Mouse (Mus musculus) limb, embryonic 15.5 days (tissue): ENCODE measurements around the gene Pin4. TPM values are rescaled to one million over a fixed set of nuclear protein-coding genes. Genes with fewer than 3 reads are reported as not detected.

Source experiments
- ATAC-seq: fragments of 200-750 bp; cut with Nextera tagmentation; 2 replicates; pipeline ENCODE4 v1.8.0; 2017; ENCODE audit warnings: low read depth, moderate TSS enrichment; ENCODE audit not compliant: insufficient number of reproducible peaks, low FRiP score, low TSS enrichment
- H3K27ac ChIP-seq: fragments of 300-500 bp; sonication (generic); 2 replicates; pipeline ENCODE4 v1.5.1; 2015; ENCODE audit warnings: moderate library complexity, mild to moderate bottlenecking, inconsistent platforms
- H3K27me3 ChIP-seq: fragments of 300-500 bp; sonication (generic); 2 replicates; pipeline ENCODE4 v1.6.1; 2015; ENCODE audit warnings: inconsistent platforms
- H3K36me3 ChIP-seq: fragments of 300-500 bp; sonication (generic); 2 replicates; pipeline ENCODE4 v1.6.1; 2015; ENCODE audit warnings: inconsistent platforms
- H3K4me1 ChIP-seq: fragments of 300-500 bp; sonication (generic); 2 replicates; pipeline ENCODE4 v1.6.1; 2015; ENCODE audit warnings: inconsistent platforms
- H3K4me2 ChIP-seq: fragments of 300-500 bp; sonication (generic); 2 replicates; pipeline ENCODE4 v1.6.1; 2015; ENCODE audit warnings: mild to moderate bottlenecking, inconsistent platforms
- H3K4me3 ChIP-seq: fragments of 300-500 bp; sonication (generic); 2 replicates; pipeline ENCODE4 v1.5.1; 2015; ENCODE audit warnings: mild to moderate bottlenecking, inconsistent platforms
- H3K9ac ChIP-seq: fragments of 300-500 bp; sonication (generic); 2 replicates; pipeline ENCODE4 v1.6.1; 2015; ENCODE audit warnings: inconsistent platforms
- H3K9me3 ChIP-seq: fragments of 300-500 bp; sonication (generic); 2 replicates; pipeline ENCODE4 v1.6.1; 2016; ENCODE audit warnings: inconsistent platforms
- WGBS: fragments of 180-500 bp; shearing (Covaris S2); methylation state at CpG from one replicate; pipeline ENCODE4 v1.1.7; 2015; 5-methylcytosine and 5-hydroxymethylcytosine counted together
- polyA plus RNA-seq: library from polyadenylated mRNA; unstranded; fragments of >200 nt; fragmentation: Nextera tagmentation; extraction: Ambion mirVana; gene quantifications from 2 replicates; pipeline ENCODE4 v1.2.1, GENCODE M21; 2015

The Pin4 gene
- polyA plus RNA-seq: 49.5 and 59.5 TPM in 2 replicates

GRCm38 (mm10) chrX:102119042-102119864 is at the start of gene Pin4:
TSS of gene Pin4 (plus strand) at chrX:102119447.
- ATAC-seq: peak; percentile 98
- Histone ChIP-seq H3K27ac (peak within 1 kb of the TSS; percentile 27; the same call in 1 of the 2 replicates), H3K27me3 (0 out of 2 replicates have a peak, but pooled peaks cover 9% of the 10 kb centered on the region), H3K9me3 (no peaks in the 10 kb centered on the region), H3K4me2 (peak within 1 kb of the TSS; percentile 49), H3K4me3 (peak within 1 kb of the TSS; percentile 58), H3K9ac (peak within 1 kb of the TSS; percentile 44), H3K36me3 (peaks cover 5% of the 10 kb centered on the region; the same call in 1 of the 2 replicates), H3K4me1 (0 out of 2 replicates have a peak, but pooled peaks cover 2% of the 10 kb centered on the region)
- WGBS: 17% methylated on average over 30 of the region's 30 CpGs

- WGBS: 21% methylated on average over 61 of the region's 61 CpGs
- Histone ChIP-seq H3K36me3 (no peaks in the 10 kb centered on the region), H3K4me1 (no peaks in the 10 kb centered on the region), H3K27ac (peak within 1 kb of the TSS; percentile 82), H3K27me3 (peaks cover 35% of the 10 kb centered on the region), H3K9ac (peak within 1 kb of the TSS; percentile 28; the same call in 1 of the 2 replicates), H3K9me3 (no peaks in the 10 kb centered on the region), H3K4me2 (peak within 1 kb of the TSS; percentile 73), H3K4me3 (peak within 1 kb of the TSS; percentile 49)
- peak; percentile 83 for ATAC-seq
Observed at GRCm38 (mm10) chrX:102070591-102071471, 48.4 kb upstream of the Pin4 start, which contains the start of gene Rtl5. TSS of gene Rtl5 (minus strand) at chrX:102071304.

GRCm38 (mm10) chrX:102071517-102071916 is 47.7 kb upstream of the Pin4 start:
- Histone ChIP-seq H3K4me3 (peak overlapping the region; percentile 49), H3K27ac (peak overlapping the region; percentile 82), H3K9ac (no peak overlapping the region), H3K36me3 (no peaks in the 10 kb centered on the region), H3K4me1 (no peaks in the 10 kb centered on the region), H3K27me3 (peaks cover 35% of the 10 kb centered on the region), H3K9me3 (no peaks in the 10 kb centered on the region), H3K4me2 (peak overlapping the region; percentile 73)
- WGBS: 16% methylated on average over 2 of the region's 2 CpGs
- no peak for ATAC-seq

DNA sequence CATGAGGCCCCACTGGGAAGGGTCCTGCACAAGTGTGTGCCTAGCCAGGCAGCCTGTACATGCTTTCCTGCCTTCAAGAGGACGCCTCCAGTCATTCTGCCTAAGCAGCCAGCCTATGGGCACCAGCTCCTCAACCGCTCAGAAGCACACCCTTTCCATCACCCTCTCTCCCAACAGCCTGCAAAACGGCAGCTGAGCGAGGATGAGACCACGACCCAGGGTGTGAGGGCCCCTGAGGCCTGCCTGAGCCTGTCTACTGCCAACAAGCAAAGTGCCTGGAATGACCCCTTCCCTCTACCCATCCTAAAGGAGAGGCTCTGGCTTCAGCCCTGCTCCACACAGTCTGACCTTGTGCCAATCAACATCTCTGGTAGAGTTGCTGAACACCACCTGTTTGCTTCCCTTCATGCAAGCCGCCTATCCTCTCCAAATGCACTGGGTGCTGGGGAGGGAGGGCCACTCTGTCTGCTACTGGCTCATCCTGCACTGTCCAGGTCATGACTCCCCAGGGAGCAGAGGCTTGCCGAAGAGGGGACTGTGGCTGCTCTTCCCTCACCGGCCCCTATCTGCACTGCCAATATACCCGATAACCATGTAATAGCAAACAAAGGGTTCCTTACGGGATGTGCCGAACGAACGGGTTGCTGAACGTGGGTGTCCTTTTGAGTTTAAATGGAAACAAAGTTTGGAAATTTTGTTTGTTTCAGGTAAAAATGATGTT is 45.5 kb upstream of the Pin4 start:
- no peak overlapping the region for H3K9ac ChIP-seq
- ATAC-seq: no peak
- no peaks in the 10 kb centered on the region for H3K9me3 ChIP-seq
- no peaks in the 10 kb centered on the region for H3K4me1 ChIP-seq
- peaks cover 26% of the 10 kb centered on the region for H3K27me3 ChIP-seq
- no peak overlapping the region for H3K4me3 ChIP-seq
- H3K36me3 ChIP-seq: peaks cover 3% of the 10 kb centered on the region; the same call in 1 of the 2 replicates
- no peak overlapping the region for H3K27ac ChIP-seq
- 85% methylated on average over 14 of the region's 14 CpGs for WGBS
- H3K4me2 ChIP-seq: no peak overlapping the region

GRCm38 (mm10) chrX:102074435-102074834 is 44.8 kb upstream of the Pin4 start:
- no peak overlapping the region for H3K4me2 ChIP-seq
- 73% methylated on average over 5 of the region's 5 CpGs for WGBS
- no peak overlapping the region for H3K9ac ChIP-seq
- H3K36me3 ChIP-seq: peaks cover 3% of the 10 kb centered on the region; the same call in 1 of the 2 replicates
- H3K9me3 ChIP-seq: no peaks in the 10 kb centered on the region
- no peak overlapping the region for H3K27ac ChIP-seq
- H3K27me3 ChIP-seq: peaks cover 26% of the 10 kb centered on the region
- H3K4me3 ChIP-seq: no peak overlapping the region
- no peak for ATAC-seq
- H3K4me1 ChIP-seq: no peaks in the 10 kb centered on the region

- Histone ChIP-seq H3K9me3 (no peaks in the 10 kb centered on the region), H3K27ac (no peak overlapping the region), H3K4me1 (no peaks in the 10 kb centered on the region), H3K4me2 (no peak overlapping the region), H3K9ac (no peak overlapping the region), H3K4me3 (no peak overlapping the region), H3K27me3 (peaks cover 20% of the 10 kb centered on the region), H3K36me3 (peaks cover 3% of the 10 kb centered on the region; the same call in 1 of the 2 replicates)
- ATAC-seq: no peak
- WGBS: 61% methylated on average over 4 of the region's 4 CpGs
Observed at GRCm38 (mm10) chrX:102075158-102075557, 44.1 kb upstream of the Pin4 start.

DNA sequence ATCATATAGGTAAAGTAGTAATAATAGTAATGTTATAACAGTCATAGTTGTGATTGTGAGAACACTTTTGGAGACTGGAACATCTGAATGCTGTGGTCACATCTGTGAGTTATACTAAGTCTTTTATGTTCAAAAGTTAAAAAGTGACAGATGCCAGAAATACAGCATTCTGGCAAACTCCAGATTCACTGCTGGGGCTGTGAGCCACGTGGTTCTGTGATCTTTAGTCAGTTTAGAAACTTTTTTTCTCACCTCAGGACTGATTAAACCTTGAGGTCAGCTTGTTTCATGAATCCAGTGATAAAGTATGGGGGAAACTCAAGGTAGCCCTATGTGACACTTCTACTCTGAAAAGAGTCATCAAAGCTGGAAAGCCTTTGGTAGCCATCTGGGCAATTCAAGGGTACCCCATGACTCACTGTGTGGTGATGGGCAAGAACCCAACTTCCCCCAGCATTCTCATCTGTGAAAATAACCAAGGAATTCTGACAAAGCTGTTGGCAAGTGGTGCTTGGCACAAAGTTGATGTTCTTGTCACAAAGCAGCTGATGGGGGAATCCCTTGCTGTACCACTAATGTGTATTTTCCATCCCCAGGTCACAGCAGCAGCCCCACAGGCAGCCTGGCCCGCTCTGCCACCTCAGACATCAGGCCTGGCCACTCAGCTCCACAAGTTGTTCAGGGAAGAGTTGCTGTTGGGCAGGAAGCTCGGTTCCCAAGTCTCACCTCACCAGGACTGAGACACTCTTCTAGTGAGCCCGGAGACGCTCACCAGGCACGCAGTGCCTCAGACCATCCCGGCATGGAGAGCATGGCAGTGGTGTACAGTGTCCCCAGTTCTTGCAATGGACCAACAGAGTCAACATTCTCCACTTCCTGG is 42.1 kb upstream of the Pin4 start:
- Histone ChIP-seq H3K27me3 (peaks cover 11% of the 10 kb centered on the region), H3K4me1 (no peaks in the 10 kb centered on the region), H3K4me3 (no peak overlapping the region), H3K9ac (no peak overlapping the region), H3K27ac (no peak overlapping the region), H3K9me3 (no peaks in the 10 kb centered on the region), H3K4me2 (no peak overlapping the region), H3K36me3 (peaks cover 3% of the 10 kb centered on the region; the same call in 1 of the 2 replicates)
- ATAC-seq: no peak
- WGBS: 82% methylated on average over 7 of the region's 7 CpGs

GRCm38 (mm10) chrX:102081076-102081475 is 38.2 kb upstream of the Pin4 start:
- Histone ChIP-seq H3K4me3 (no peak overlapping the region), H3K27ac (no peak overlapping the region), H3K9ac (no peak overlapping the region), H3K4me1 (no peaks in the 10 kb centered on the region), H3K4me2 (no peak overlapping the region), H3K9me3 (no peaks in the 10 kb centered on the region), H3K36me3 (peaks cover 3% of the 10 kb centered on the region; the same call in 1 of the 2 replicates), H3K27me3 (peaks cover 4% of the 10 kb centered on the region; the same call in 1 of the 2 replicates)
- WGBS: 46% methylated on average over 10 of the region's 10 CpGs
- no peak for ATAC-seq

GRCm38 (mm10) chrX:102081573-102082279 is 37.5 kb upstream of the Pin4 start:
- Histone ChIP-seq H3K4me1 (no peaks in the 10 kb centered on the region), H3K9me3 (no peaks in the 10 kb centered on the region), H3K4me2 (no peak overlapping the region), H3K27ac (no peak overlapping the region), H3K36me3 (peaks cover 3% of the 10 kb centered on the region; the same call in 1 of the 2 replicates), H3K27me3 (peaks cover 4% of the 10 kb centered on the region; the same call in 1 of the 2 replicates), H3K9ac (no peak overlapping the region), H3K4me3 (no peak overlapping the region)
- no peak for ATAC-seq
- WGBS: 48% methylated on average over 7 of the region's 7 CpGs

- Histone ChIP-seq H3K27me3 (peaks cover 4% of the 10 kb centered on the region; the same call in 1 of the 2 replicates), H3K9me3 (no peaks in the 10 kb centered on the region), H3K4me3 (no peak overlapping the region), H3K36me3 (peaks cover 3% of the 10 kb centered on the region; the same call in 1 of the 2 replicates), H3K4me1 (no peaks in the 10 kb centered on the region), H3K9ac (no peak overlapping the region), H3K4me2 (no peak overlapping the region), H3K27ac (peak overlapping the region; percentile 22; the same call in 1 of the 2 replicates)
- WGBS: 44% methylated on average over 5 of the region's 5 CpGs
- ATAC-seq: no peak
Observed at GRCm38 (mm10) chrX:102082340-102082739, 36.9 kb upstream of the Pin4 start.
